Mouse (Mus musculus) kidney, adult 2 months (tissue): Measurements from ENCODE around the gene March2.

Source experiments
- CTCF ChIP-seq: fragments of 200-500 bp; conservative IDR thresholded peaks from 2 replicates; pipeline ENCODE4 v1.5.1; 2011; ENCODE audit warnings: low read depth, mild to moderate bottlenecking, control low read depth, low read length, moderate library complexity, mixed read lengths; ENCODE audit not compliant: insufficient read depth, insufficient read length
- POLR2A ChIP-seq: fragments of 200-500 bp; IDR thresholded peaks from one replicate; pipeline ENCODE4 v1.6.1; 2011; ENCODE audit warnings: low read depth, low read length, control low read depth

- TF ChIP-seq POLR2A: no peak
- TF ChIP-seq CTCF: no peak
Measured at GRCm38 (mm10) chr17:33755418-33756107, 37.1 kb upstream of the March2 start.
